Mouse (Mus musculus) limb, embryonic 15.5 days (tissue): ENCODE data around the gene Pbld1. TPM values are rescaled to one million over a fixed set of nuclear protein-coding genes. Genes with fewer than 3 reads are reported as not detected.
"Not testable (repeated sequence)": the region's sequence is repeated elsewhere in the genome, so short reads cannot be mapped to it uniquely, and the experiment has no call there.

ENCODE experiments used
- ATAC-seq: fragments of 200-750 bp; cut with Nextera tagmentation; 2 replicates; pipeline ENCODE4 v1.8.0; 2017; ENCODE audit warnings: low read depth, moderate TSS enrichment; ENCODE audit not compliant: insufficient number of reproducible peaks, low FRiP score, low TSS enrichment
- H3K27ac ChIP-seq: fragments of 300-500 bp; sonication (generic); 2 replicates; pipeline ENCODE4 v1.5.1; 2015; ENCODE audit warnings: moderate library complexity, mild to moderate bottlenecking, inconsistent platforms
- H3K27me3 ChIP-seq: fragments of 300-500 bp; sonication (generic); 2 replicates; pipeline ENCODE4 v1.6.1; 2015; ENCODE audit warnings: inconsistent platforms
- H3K36me3 ChIP-seq: fragments of 300-500 bp; sonication (generic); 2 replicates; pipeline ENCODE4 v1.6.1; 2015; ENCODE audit warnings: inconsistent platforms
- H3K4me1 ChIP-seq: fragments of 300-500 bp; sonication (generic); 2 replicates; pipeline ENCODE4 v1.6.1; 2015; ENCODE audit warnings: inconsistent platforms
- H3K4me2 ChIP-seq: fragments of 300-500 bp; sonication (generic); 2 replicates; pipeline ENCODE4 v1.6.1; 2015; ENCODE audit warnings: mild to moderate bottlenecking, inconsistent platforms
- H3K4me3 ChIP-seq: fragments of 300-500 bp; sonication (generic); 2 replicates; pipeline ENCODE4 v1.5.1; 2015; ENCODE audit warnings: mild to moderate bottlenecking, inconsistent platforms
- H3K9ac ChIP-seq: fragments of 300-500 bp; sonication (generic); 2 replicates; pipeline ENCODE4 v1.6.1; 2015; ENCODE audit warnings: inconsistent platforms
- H3K9me3 ChIP-seq: fragments of 300-500 bp; sonication (generic); 2 replicates; pipeline ENCODE4 v1.6.1; 2016; ENCODE audit warnings: inconsistent platforms
- WGBS: fragments of 180-500 bp; shearing (Covaris S2); methylation state at CpG from one replicate; pipeline ENCODE4 v1.1.7; 2015; 5-methylcytosine and 5-hydroxymethylcytosine counted together
- polyA plus RNA-seq: library from polyadenylated mRNA; unstranded; fragments of >200 nt; fragmentation: Nextera tagmentation; extraction: Ambion mirVana; gene quantifications from 2 replicates; pipeline ENCODE4 v1.2.1, GENCODE M21; 2015

The Pbld1 gene
- polyA plus RNA-seq, 1 experiment from 2014 or later: 1.1 TPM

GRCm38 (mm10) chr10:63049106-63049505 lies 10.9 kb upstream of the Pbld1 start:
- no peak overlapping the region for H3K4me3 ChIP-seq
- no peak for ATAC-seq
- H3K27me3 ChIP-seq: no peaks in the 10 kb centered on the region
- H3K4me1 ChIP-seq: no peaks in the 10 kb centered on the region
- 96% methylated on average over 2 of the region's 2 CpGs for WGBS
- no peak overlapping the region for H3K9ac ChIP-seq
- H3K4me2 ChIP-seq: no peak overlapping the region
- H3K36me3 ChIP-seq: no peaks in the 10 kb centered on the region
- no peak overlapping the region for H3K27ac ChIP-seq
- no peaks in the 10 kb centered on the region for H3K9me3 ChIP-seq

GRCm38 (mm10) chr10:63051267-63051666 lies 8.7 kb upstream of the Pbld1 start:
- H3K27me3 ChIP-seq: no peaks in the 10 kb centered on the region
- H3K9ac ChIP-seq: no peak overlapping the region
- no peak overlapping the region for H3K4me2 ChIP-seq
- no peak overlapping the region for H3K27ac ChIP-seq
- no peak overlapping the region for H3K4me3 ChIP-seq
- H3K4me1 ChIP-seq: no peaks in the 10 kb centered on the region
- no peaks in the 10 kb centered on the region for H3K36me3 ChIP-seq
- no peaks in the 10 kb centered on the region for H3K9me3 ChIP-seq
- ATAC-seq: no peak
- WGBS: 78% methylated on average over 7 of the region's 7 CpGs

DNA sequence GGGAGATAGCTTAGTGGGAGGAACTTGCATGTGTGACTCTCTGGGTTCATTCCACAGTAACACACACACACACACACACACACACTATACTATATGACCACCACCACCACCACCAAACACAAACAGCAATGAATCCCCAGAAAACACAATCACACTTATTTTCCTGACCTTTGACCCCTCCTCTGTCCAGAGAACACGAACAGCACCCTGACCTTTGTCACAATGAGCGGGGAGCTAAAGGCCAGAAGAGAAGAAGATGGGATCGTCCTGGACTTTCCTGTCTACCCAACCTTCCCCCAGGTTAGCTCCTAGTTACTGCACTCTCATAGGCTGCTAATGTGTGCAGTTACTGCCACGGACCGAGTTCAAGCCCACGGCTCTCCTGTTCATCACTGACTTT lies 8.0 kb upstream of the Pbld1 start:
- no peak overlapping the region for H3K4me3 ChIP-seq
- H3K4me2 ChIP-seq: no peak overlapping the region
- no peak overlapping the region for H3K9ac ChIP-seq
- ATAC-seq: no peak
- 81% methylated on average over 6 of the region's 6 CpGs for WGBS
- no peak overlapping the region for H3K27ac ChIP-seq
- no peaks in the 10 kb centered on the region for H3K36me3 ChIP-seq
- H3K27me3 ChIP-seq: no peaks in the 10 kb centered on the region
- no peaks in the 10 kb centered on the region for H3K9me3 ChIP-seq
- 0 out of 2 replicates have a peak, but pooled peaks cover 3% of the 10 kb centered on the region for H3K4me1 ChIP-seq

DNA sequence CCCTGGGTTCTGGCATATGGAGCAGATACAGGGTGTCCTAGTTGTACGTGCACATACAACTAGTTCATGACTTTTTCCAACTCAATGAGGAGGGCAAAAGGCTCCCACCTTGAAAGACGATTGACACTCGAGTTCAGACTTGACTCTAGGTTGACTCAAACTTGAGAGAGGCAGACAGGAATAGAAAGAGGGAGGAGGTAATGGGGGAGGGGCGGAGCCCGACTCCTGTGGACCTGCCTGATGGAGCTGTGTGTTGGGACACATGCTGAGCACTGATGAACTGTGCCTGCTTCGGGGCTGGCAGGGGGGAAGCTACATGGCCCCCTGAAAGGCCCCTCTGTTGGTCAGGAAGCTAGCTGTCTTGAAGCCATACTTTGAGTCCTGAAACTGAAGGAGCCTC lies 7.0 kb upstream of the Pbld1 start:
- no peaks in the 10 kb centered on the region for H3K27me3 ChIP-seq
- H3K9ac ChIP-seq: no peak overlapping the region
- 60% methylated on average over 6 of the region's 6 CpGs for WGBS
- no peak for ATAC-seq
- H3K4me3 ChIP-seq: no peak overlapping the region
- H3K27ac ChIP-seq: no peak overlapping the region
- no peak overlapping the region for H3K4me2 ChIP-seq
- H3K9me3 ChIP-seq: no peaks in the 10 kb centered on the region
- no peaks in the 10 kb centered on the region for H3K36me3 ChIP-seq
- 0 out of 2 replicates have a peak, but pooled peaks cover 3% of the 10 kb centered on the region for H3K4me1 ChIP-seq

- not testable (repeated sequence) for H3K36me3 ChIP-seq, ATAC-seq, H3K4me3 ChIP-seq, H3K27me3 ChIP-seq, H3K4me2 ChIP-seq, H3K9me3 ChIP-seq, H3K27ac ChIP-seq, H3K4me1 ChIP-seq, H3K9ac ChIP-seq
- whole genome bisulfite sequencing: 83% methylated on average over 6 of the region's 6 CpGs
Observed at GRCm38 (mm10) chr10:63054071-63054470, 5.9 kb upstream of the Pbld1 start.

GRCm38 (mm10) chr10:63054586-63054985 lies 5.4 kb upstream of the Pbld1 start:
- no peaks in the 10 kb centered on the region for H3K36me3 ChIP-seq
- H3K4me2 ChIP-seq: no peak overlapping the region
- 72% methylated on average over 2 of the region's 2 CpGs for WGBS
- no peaks in the 10 kb centered on the region for H3K9me3 ChIP-seq
- H3K9ac ChIP-seq: no peak overlapping the region
- H3K27me3 ChIP-seq: no peaks in the 10 kb centered on the region
- H3K27ac ChIP-seq: no peak overlapping the region
- 0 out of 2 replicates have a peak, but pooled peaks cover 3% of the 10 kb centered on the region for H3K4me1 ChIP-seq
- no peak overlapping the region for H3K4me3 ChIP-seq
- ATAC-seq: no peak

DNA sequence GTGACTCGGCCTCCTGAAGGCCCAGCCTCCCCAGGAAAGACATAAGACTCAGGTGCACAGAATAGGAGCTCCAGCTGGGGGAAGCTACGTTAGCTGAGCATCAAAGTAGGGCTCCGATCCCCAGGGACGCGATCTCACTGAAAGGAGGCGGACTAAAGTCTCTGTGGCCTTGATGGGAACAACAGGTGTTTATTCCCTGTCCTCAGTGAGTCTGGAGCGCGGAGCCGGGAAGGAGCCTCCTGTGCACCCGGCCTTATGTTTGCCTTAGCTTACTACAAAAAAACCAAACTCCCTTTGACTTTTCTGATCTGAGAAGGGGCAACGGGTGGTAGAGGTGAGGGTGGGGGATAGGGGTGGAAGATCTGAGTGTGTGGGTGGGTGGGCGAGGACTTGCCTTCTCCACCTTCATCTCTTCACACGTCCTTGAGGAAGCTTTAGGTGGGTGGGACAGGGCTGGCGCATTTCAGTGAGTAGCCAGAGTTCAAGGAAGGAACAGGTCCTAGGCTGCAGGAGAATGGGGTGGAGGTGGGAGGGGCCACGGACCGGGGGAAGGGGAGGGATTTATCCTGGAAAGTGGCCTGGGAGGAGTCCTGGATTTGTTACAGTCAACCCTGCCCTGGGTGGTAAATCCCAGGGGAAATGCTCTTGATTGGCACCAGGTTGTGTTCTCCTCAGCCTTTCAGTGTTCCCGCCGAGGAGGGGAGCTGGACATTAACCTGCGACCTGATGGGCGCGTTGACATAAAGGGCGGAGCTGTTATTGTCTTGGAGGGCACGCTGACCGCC lies 2.8 kb upstream of the Pbld1 start:
- Histone ChIP-seq H3K4me1 (0 out of 2 replicates have a peak, but pooled peaks cover 3% of the 10 kb centered on the region), H3K4me3 (no peak overlapping the region), H3K4me2 (no peak overlapping the region), H3K9ac (no peak overlapping the region), H3K36me3 (no peaks in the 10 kb centered on the region), H3K9me3 (no peaks in the 10 kb centered on the region), H3K27me3 (no peaks in the 10 kb centered on the region), H3K27ac (no peak overlapping the region)
- 30% methylated on average over 24 of the region's 24 CpGs for WGBS
- no peak for ATAC-seq

GRCm38 (mm10) chr10:63060406-63060805 lies 444 bp downstream of the Pbld1 start:
- Histone ChIP-seq H3K4me3 (no peak overlapping the region), H3K9me3 (no peaks in the 10 kb centered on the region), H3K36me3 (no peaks in the 10 kb centered on the region), H3K4me2 (no peak overlapping the region), H3K27me3 (no peaks in the 10 kb centered on the region), H3K4me1 (0 out of 2 replicates have a peak, but pooled peaks cover 3% of the 10 kb centered on the region), H3K9ac (no peak overlapping the region), H3K27ac (no peak overlapping the region)
- no peak for ATAC-seq
- WGBS: 65% methylated on average over 11 of the region's 11 CpGs

- Histone ChIP-seq H3K27ac (no peak overlapping the region), H3K9me3 (no peaks in the 10 kb centered on the region), H3K36me3 (no peaks in the 10 kb centered on the region), H3K4me2 (no peak overlapping the region), H3K27me3 (no peaks in the 10 kb centered on the region), H3K4me1 (0 out of 2 replicates have a peak, but pooled peaks cover 3% of the 10 kb centered on the region), H3K4me3 (no peak overlapping the region), H3K9ac (no peak overlapping the region)
- no peak for ATAC-seq
- WGBS: 59% methylated on average over 12 of the region's 12 CpGs
Observed at GRCm38 (mm10) chr10:63061266-63061665, 1.3 kb downstream of the Pbld1 start.

DNA sequence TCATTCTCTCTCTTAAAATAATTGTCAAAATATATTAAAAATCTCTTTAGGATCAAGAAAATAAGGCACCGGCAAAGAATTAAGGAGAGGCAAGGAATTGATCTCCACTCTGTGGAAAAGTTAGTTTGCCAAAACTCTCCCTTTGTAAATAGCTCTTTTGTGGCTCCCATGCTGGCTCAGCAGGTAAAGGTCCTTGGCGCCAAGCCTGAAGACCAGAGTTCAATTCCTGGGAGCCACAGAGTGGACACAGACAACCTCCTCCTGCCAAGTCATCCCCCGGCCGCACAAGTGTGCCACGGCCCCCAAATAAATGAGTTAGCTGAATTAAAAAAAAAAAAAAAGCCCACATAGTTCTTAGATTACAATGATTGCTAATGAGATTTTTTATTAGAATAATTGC lies 2.7 kb downstream of the Pbld1 start:
- Histone ChIP-seq H3K4me3 (no peak overlapping the region), H3K4me1 (no peaks in the 10 kb centered on the region), H3K4me2 (no peak overlapping the region), H3K27ac (no peak overlapping the region), H3K36me3 (no peaks in the 10 kb centered on the region), H3K9ac (no peak overlapping the region), H3K27me3 (no peaks in the 10 kb centered on the region), H3K9me3 (no peaks in the 10 kb centered on the region)
- WGBS: 95% methylated on average over 5 of the region's 5 CpGs
- no peak for ATAC-seq

DNA sequence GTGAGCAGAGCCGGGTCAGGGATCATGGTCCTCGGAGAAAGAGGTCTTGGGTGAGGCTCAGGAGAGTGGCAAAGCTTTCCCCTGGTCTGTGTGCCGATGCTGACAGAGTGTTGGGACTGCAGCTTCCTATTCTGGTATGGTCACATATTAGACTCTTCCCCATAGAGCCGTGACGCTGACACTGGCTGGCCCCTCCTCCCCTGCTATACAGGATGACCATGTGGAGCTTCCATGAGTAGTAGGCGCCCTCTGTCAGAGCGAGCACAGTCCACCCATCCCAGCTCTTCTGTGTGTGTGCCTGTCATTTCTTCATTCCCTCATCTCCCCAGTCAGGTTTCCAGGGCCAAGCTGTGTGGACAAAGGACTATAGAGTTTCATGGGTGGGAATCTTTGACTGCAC lies 3.4 kb downstream of the Pbld1 start:
- no peaks in the 10 kb centered on the region for H3K4me1 ChIP-seq
- no peak overlapping the region for H3K4me3 ChIP-seq
- H3K36me3 ChIP-seq: no peaks in the 10 kb centered on the region
- 79% methylated on average over 7 of the region's 7 CpGs for WGBS
- no peak overlapping the region for H3K4me2 ChIP-seq
- H3K27ac ChIP-seq: no peak overlapping the region
- no peak overlapping the region for H3K9ac ChIP-seq
- no peaks in the 10 kb centered on the region for H3K9me3 ChIP-seq
- no peaks in the 10 kb centered on the region for H3K27me3 ChIP-seq
- ATAC-seq: no peak

DNA sequence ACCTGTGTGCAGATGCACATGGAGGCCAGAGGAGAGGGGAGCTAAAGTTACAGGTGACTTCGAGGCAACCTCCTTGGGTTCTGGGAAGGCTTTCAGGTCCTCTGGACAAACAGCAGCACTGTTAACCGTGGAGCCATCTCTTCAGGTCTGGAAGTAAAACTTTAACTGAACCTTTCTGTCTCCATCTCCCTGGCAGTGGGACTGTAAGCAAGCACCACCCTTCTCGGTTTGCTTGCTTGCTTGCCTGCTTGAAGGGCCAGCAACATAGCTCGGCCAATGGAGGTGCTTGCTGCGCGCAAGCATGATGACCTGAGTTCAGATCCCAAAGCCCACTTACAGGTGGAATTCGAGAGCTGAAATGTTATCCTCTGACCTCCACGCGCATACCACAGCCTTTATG lies 4.6 kb downstream of the Pbld1 start:
- Histone ChIP-seq H3K27ac (no peak overlapping the region), H3K27me3 (no peaks in the 10 kb centered on the region), H3K4me1 (no peaks in the 10 kb centered on the region), H3K9ac (no peak overlapping the region), H3K9me3 (no peaks in the 10 kb centered on the region), H3K4me2 (no peak overlapping the region), H3K36me3 (no peaks in the 10 kb centered on the region), H3K4me3 (no peak overlapping the region)
- no peak for ATAC-seq
- 81% methylated on average over 9 of the region's 9 CpGs for WGBS

GRCm38 (mm10) chr10:63065561-63065960 lies 5.6 kb downstream of the Pbld1 start:
- ATAC-seq: no peak
- no peaks in the 10 kb centered on the region for H3K36me3 ChIP-seq
- H3K4me1 ChIP-seq: no peaks in the 10 kb centered on the region
- 51% methylated on average over 8 of the region's 8 CpGs for WGBS
- H3K9ac ChIP-seq: no peak overlapping the region
- no peak overlapping the region for H3K4me2 ChIP-seq
- no peaks in the 10 kb centered on the region for H3K27me3 ChIP-seq
- no peaks in the 10 kb centered on the region for H3K9me3 ChIP-seq
- H3K27ac ChIP-seq: no peak overlapping the region
- no peak overlapping the region for H3K4me3 ChIP-seq
